Mouse (Mus musculus): ENCODE measurements around the gene Hspb11.

The Hspb11 gene

GRCm38 (mm10) chr4:107250494-107250893 is 2.9 kb upstream of the Hspb11 start:
- peak; percentile 44 for DNase-seq (ENCODE audit: extremely low spot score)

- no peak for DNase-seq (ENCODE audit: extremely low spot score)
Measured at GRCm38 (mm10) chr4:107252522-107252921, 871 bp upstream of the Hspb11 start.

GRCm38 (mm10) chr4:107254414-107254813 is 1.0 kb downstream of the Hspb11 start:
- no peak for DNase-seq (ENCODE audit: extremely low spot score)

DNA sequence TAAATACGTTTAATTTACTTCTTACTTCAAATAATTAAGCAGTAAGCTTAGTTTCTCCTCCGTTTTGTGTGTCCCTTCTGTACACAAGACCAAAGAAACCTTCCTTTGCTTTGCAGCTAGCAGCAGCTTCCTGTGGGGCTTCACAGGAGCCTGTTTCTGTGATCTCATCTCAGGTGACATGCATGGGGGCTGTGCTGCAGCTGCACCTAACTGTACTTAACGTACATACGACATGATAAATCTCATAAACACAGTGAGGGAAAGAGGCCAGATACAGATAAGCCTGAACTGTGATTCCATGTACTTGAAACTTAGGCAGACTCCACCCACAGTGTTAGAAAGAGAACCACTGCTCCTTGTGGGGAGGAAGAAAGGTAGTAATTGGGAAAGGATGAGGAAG is 6.6 kb downstream of the Hspb11 start:
- no peak for DNase-seq (ENCODE audit: extremely low spot score)

GRCm38 (mm10) chr4:107273683-107274082 is 20.3 kb downstream of the Hspb11 start:
- no peak for DNase-seq (ENCODE audit: extremely low spot score)

DNA sequence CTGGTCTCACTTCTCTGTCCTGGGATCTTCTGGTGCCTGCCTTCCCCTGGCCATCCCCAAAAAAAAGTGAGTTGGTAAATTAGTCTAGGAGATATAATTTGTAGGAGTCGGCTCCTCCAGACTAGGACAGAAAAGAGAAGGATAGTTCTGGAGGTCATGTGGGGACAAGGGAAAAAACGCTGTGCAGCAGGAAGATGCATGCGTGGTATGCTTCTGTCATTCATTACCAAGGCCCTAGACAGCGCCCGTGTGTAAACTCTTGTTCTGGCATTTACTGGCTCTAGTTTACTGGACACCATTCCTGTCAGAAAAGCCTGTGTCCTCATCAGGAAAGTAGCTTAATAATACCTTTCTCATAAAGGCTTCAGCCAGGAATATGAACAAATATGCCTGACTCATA is 21.1 kb downstream of the Hspb11 start:
- no peak for DNase-seq (ENCODE audit: extremely low spot score)

DNA sequence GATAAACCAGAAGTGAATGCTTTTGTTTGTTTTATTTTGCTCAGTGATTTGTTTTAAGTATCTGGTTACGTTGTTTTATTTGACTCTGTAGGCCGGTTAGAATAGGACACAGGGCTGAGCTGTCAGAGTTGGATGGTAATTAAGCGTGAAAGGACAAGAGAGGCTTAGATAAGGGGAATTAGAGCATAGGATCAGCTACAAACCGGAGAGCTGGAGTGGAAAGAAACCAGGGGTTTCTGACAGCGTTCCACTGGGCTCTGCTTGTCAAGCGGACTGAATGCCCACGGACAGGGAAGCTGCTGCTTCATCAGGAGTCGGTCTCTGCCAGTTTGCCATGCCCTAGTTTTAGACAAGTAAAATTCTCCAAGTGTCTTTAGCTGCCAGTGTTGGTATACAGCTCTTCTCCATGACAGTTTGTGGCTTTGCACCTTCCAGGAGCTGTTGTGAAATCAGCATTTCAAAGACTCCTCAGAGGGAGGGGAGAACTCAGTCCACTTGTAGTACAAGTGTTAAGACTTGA is 24.9 kb downstream of the Hspb11 start:
- DNase-seq (ENCODE audit: extremely low spot score): peak; percentile 22

- no peak for DNase-seq (ENCODE audit: extremely low spot score)
Measured at GRCm38 (mm10) chr4:107280843-107281475, 27.6 kb downstream of the Hspb11 start.

- DNase-seq (ENCODE audit: extremely low spot score): no peak
Measured at GRCm38 (mm10) chr4:107285446-107286200, 32.2 kb downstream of the Hspb11 start.

DNA sequence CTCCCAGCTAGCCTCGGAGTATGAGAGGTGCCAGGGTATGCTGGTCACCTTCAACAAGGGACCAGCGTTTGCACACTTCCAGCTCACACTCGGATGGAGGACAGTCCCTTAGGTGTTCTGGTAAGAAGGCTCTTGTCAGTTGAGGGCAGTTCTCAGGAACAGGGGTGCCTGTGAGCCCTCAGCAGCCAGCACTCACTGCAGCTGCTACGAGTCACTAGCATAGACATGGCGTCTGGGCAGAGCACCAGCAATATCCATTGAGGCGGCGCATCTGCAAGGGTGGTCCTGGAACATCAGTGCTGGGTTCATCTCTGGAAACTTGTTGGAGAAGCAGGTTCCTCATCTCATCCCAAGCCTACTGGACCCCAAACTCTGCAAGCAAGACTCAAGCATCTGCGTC is 33.0 kb downstream of the Hspb11 start:
- no peak for DNase-seq (ENCODE audit: extremely low spot score)

- no peak for DNase-seq (ENCODE audit: extremely low spot score)
Measured at GRCm38 (mm10) chr4:107287517-107287916, 34.1 kb downstream of the Hspb11 start.

DNA sequence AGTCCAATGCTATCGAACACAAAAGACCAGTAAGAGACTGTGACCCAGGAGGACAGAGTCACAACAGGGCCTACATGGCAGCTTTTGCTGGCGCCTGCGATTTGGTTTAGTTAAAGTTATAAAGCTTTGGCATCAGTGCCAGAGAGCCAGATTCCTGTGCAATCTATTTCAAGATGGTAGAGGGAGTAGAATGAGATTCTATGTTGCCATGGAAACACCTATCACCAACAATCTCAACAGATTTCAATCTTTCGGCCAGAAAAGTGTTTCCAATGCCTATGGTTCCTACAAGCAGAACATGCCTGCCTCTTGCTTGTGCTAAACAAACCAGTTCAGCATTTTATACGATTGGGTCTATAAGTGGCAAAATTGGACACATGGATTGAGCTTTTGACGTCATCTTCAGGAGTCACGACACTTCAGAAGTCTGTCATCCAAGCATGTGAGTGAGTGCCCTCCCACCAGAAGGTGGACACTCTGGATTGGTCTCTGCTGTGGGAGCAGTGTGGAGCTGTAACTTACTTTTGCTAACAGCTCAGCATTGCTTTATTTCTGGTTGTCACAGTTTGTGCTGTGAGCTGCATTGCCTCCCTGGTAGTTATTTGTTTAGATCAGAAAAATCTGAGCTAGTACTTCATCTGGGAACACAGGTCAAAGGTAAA is 38.3 kb downstream of the Hspb11 start:
- DNase-seq (ENCODE audit: extremely low spot score): no peak

- DNase-seq (ENCODE audit: extremely low spot score): no peak
Measured at GRCm38 (mm10) chr4:107292273-107292662, 38.9 kb downstream of the Hspb11 start.

DNA sequence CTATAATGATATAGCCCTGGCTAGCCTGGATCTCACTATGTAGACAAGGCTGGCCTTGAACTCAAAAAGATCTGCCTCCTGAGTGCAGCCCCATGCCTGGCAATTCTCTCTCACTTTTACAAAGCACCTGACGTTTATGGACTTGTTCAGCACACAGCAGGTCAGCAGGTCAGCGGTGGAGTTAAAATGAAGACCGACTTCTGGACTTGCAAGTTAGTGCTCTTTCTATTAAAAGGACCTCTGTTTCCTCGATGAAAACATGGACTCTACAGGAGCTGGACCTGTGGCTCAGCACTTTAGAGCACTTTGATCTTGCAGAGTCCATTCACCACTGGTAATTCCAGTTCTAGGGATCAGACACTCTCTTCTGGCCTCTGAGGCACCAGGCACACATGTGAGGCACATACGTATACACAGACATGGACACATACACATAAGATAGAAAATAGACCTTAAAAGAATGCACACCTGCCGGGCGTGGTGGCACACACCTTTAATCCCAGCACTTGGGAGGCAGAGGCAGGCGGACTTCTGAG is 44.7 kb downstream of the Hspb11 start:
- DNase-seq (ENCODE audit: extremely low spot score): no peak

- no peak for DNase-seq (ENCODE audit: extremely low spot score)
Measured at GRCm38 (mm10) chr4:107299779-107300340, 46.5 kb downstream of the Hspb11 start.

GRCm38 (mm10) chr4:107300371-107300770 is 47.0 kb downstream of the Hspb11 start:
- DNase-seq (ENCODE audit: extremely low spot score): no peak

DNA sequence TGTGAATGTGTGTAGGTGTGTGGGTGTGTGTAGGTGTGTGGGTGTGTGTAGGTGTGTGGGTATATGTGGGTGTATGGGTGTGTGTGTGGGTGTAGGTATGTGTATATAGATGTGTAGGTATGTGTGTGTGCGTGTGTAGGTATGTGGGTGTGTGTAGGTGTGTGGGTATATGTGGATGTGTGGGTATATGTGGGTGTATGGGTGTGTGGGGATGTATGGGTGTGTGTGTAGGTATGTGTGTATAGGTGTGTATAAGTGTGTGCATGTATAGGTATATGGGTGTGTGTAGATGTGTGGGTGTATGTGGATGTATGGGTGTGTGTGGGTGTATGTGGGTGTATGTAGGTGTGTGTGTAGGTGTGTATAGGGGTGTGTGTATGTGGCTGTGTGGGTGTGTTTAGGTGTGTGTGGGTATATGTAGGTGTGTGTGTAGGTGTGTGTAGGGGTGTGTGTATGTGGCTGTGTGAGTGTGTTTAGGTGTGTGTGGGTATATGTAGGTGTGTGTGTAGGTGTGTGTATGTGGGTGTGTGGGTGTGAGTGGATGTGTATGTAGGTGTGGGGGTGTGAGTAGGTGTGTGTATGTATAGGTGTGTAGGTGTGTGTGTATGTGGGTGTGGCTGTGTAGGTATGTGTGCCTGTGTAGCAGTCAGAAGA is 47.6 kb downstream of the Hspb11 start:
- DNase-seq (ENCODE audit: extremely low spot score): no peak

GRCm38 (mm10) chr4:107302221-107302620 is 48.8 kb downstream of the Hspb11 start:
- DNase-seq (ENCODE audit: extremely low spot score): no peak

DNA sequence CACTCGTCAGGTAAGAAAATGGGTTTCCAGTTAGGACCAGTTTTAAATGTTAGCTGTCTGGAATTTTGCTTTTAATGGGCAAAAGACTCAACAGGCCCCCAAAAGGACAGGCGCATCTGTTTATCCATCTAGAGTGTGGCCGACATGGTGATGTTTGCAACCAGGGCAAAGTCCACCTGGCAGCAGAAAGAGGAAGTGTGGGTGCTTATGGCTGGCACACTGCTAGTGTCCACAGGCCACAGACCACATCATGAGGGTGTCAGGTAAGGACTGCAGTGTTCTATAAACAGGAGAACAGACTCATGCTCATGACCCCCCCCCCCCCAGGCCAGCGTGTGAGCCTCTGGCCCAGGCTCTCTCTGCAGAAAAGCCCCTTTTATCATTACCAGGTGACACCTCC is 49.4 kb downstream of the Hspb11 start:
- no peak for DNase-seq (ENCODE audit: extremely low spot score)

- no peak for DNase-seq (ENCODE audit: extremely low spot score)
Measured at GRCm38 (mm10) chr4:107303531-107303930, 50.1 kb downstream of the Hspb11 start.

DNA sequence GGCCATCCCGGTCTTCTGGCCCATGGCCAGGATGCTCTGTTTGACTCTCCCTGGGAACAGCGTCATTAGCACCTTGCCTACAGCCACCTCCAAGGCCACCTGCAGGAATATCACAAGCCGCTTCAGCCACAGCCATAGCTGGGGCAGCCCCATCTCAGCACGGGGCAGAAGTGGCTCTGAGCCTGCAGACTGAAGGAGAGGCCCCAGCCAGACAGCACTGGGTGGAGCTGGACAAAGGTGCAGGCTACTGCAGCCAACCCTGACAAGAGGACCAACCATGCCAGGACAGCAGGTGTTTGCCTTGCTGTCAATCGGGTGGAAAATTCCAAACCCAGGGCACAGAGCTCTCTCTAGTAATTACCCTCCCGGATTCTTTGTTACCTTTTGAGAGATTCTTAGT is 53.6 kb downstream of the Hspb11 start, which contains the start of gene Dio1:
Gene Dio1, minus strand, starts transcription at position 204 of the 400 bp plus-strand sequence.
- no peak for DNase-seq (ENCODE audit: extremely low spot score)
